Mouse (Mus musculus): ENCODE data around the gene Rassf5. TPM values are rescaled to one million over a fixed set of nuclear protein-coding genes. Genes with fewer than 3 reads are reported as not detected.
A peak's percentile ranks its signal among the peaks of the same experiment; 100 is the strongest.

Rassf5 gene
- total RNA-seq, 2 experiments from 2014 or later: 27.2 to 32.1 TPM

- Histone ChIP-seq H3K4me3 (no peak overlapping the region), H3K27ac (peak overlapping the region; percentile 44)
- no peak for DNase-seq (ENCODE audit: extremely low spot score in 1 of 2, low spot score in 2 of 2)
- no peak for TF ChIP-seq CTCF (IDR thresholded peaks at IDR 0.05)
- intact Hi-C loops (cut with DNase I): loop anchor here (5.0 kb wide), 1 partner anchor 78 kb away; no protein-coding TSS in a partner anchor
These were observed 60.7 kb downstream of the Rassf5 start for GRCm38 (mm10) chr1:131184253-131184955.

DNA sequence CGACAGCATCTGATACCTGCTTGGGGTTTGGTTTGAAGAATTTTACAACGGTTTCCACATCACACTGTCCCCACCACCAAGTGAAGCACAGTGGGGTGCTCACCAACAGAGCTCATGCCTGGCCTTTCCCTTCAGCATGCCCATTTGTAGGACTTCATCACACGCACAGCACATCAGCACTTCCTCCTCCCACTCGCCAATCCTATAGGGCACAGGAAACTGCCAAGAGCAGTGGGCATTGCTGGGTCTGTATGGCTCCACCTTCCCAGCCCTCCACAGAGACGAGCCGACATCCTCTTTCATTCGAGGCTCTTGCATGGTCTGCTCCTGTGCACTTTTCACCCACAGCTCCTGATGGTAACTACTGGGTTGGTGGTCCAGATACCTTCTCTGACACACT is 61.9 kb downstream of the Rassf5 start:
- intact Hi-C loops (cut with DNase I): loop anchor here (5.0 kb wide), 1 partner anchor 79 kb away; no protein-coding TSS in a partner anchor
- Histone ChIP-seq H3K27ac (no peak overlapping the region), H3K4me3 (no peak overlapping the region)
- DNase-seq (ENCODE audit: extremely low spot score in 1 of 2, low spot score in 2 of 2): no peak
- TF ChIP-seq CTCF (IDR thresholded peaks at IDR 0.05): no peak

GRCm38 (mm10) chr1:131181642-131182527 is 63.2 kb downstream of the Rassf5 start:
- peak; percentile 71 to 75 for DNase-seq (ENCODE audit: extremely low spot score in 1 of 2, low spot score in 2 of 2)

GRCm38 (mm10) chr1:131180386-131180785 is 64.7 kb downstream of the Rassf5 start:
- DNase-seq (ENCODE audit: extremely low spot score in 1 of 2, low spot score in 2 of 2): no peak
- intact Hi-C loops (cut with DNase I): loop anchor here (5.0 kb wide), 1 partner anchor 82 kb away; no protein-coding TSS in a partner anchor
- H3K4me3 ChIP-seq: no peak overlapping the region
- no peak for TF ChIP-seq CTCF (IDR thresholded peaks at IDR 0.05)
- no peak overlapping the region for H3K27ac ChIP-seq

More at GRCm38 (mm10) chr1:131181642-131182527, 63.2 kb downstream of the Rassf5 start:
- peak; percentile 92 for TF ChIP-seq CTCF (IDR thresholded peaks at IDR 0.05)
- Histone ChIP-seq H3K27ac (no peak overlapping the region), H3K4me3 (no peak overlapping the region)
- intact Hi-C loops (cut with DNase I): loop anchor here (1.0 to 5.0 kb wide), 2 partner anchors 64 to 80 kb away; no protein-coding TSS in a partner anchor

GRCm38 (mm10) chr1:131178083-131178482 is 67.0 kb downstream of the Rassf5 start:
- TF ChIP-seq CTCF (IDR thresholded peaks at IDR 0.05): no peak
- Histone ChIP-seq H3K27ac (no peak overlapping the region), H3K4me3 (no peak overlapping the region)
- intact Hi-C loops (cut with DNase I): no loop called here
- DNase-seq (ENCODE audit: extremely low spot score in 1 of 2, low spot score in 2 of 2): no peak

- no peak for TF ChIP-seq CTCF (IDR thresholded peaks at IDR 0.05)
- Histone ChIP-seq H3K27ac (no peak overlapping the region), H3K4me3 (no peak overlapping the region)
- intact Hi-C loops (cut with DNase I): no loop called here
- no peak for DNase-seq (ENCODE audit: extremely low spot score in 1 of 2, low spot score in 2 of 2)
These were observed 67.8 kb downstream of the Rassf5 start for GRCm38 (mm10) chr1:131177249-131177648.

- intact Hi-C loops (cut with DNase I): no loop called here
- no peak overlapping the region for H3K27ac ChIP-seq
- no peak for TF ChIP-seq CTCF (IDR thresholded peaks at IDR 0.05)
- no peak overlapping the region for H3K4me3 ChIP-seq
- no peak for DNase-seq (ENCODE audit: extremely low spot score in 1 of 2, low spot score in 2 of 2)
These were observed 69.2 kb downstream of the Rassf5 start for GRCm38 (mm10) chr1:131175819-131176218.

- no peak for TF ChIP-seq CTCF (IDR thresholded peaks at IDR 0.05)
- intact Hi-C loops (cut with DNase I): no loop called here
These were observed 69.9 kb downstream of the Rassf5 start for GRCm38 (mm10) chr1:131175189-131175588.

DNA sequence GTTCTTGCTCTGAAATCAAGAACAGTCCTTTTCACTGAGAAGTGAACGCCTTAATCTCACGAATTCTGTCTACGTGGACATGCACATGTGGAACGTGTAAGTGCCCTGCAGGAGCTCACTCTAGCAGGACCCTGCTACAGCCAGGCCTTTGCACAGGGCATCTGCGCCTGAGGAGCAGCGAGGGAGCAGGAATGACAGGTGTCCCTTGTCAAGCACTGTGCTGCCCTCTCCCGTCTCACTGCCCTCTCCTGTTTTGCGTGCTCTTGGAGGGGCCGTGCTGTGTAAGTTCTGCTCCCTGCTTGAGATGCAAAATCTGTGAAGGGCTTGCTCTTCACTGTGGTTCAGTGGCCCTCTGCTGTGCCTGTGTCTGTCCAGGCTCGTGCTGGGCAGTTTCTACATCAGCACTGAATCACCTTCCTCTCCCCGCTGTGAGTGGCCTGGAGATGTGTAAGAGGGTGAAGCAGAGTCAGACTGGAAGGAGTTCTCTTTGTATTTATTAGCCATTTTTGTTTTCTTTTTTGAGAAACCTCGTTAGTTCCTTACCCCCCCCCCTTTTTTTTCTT is 70.7 kb downstream of the Rassf5 start:
- TF ChIP-seq CTCF (IDR thresholded peaks at IDR 0.05): no peak
- H3K27ac ChIP-seq: 0 out of 2 replicates have a peak overlapping the region, but pooled peaks have one; percentile 16
- DNase-seq (ENCODE audit: extremely low spot score in 1 of 2, low spot score in 2 of 2): no peak
- no peak overlapping the region for H3K4me3 ChIP-seq
- intact Hi-C loops (cut with DNase I): no loop called here

More at GRCm38 (mm10) chr1:131175189-131175588, 69.9 kb downstream of the Rassf5 start:
- DNase-seq (ENCODE audit: extremely low spot score in 1 of 2, low spot score in 2 of 2): no peak
- H3K27ac ChIP-seq: no peak overlapping the region
- H3K4me3 ChIP-seq: no peak overlapping the region

DNA sequence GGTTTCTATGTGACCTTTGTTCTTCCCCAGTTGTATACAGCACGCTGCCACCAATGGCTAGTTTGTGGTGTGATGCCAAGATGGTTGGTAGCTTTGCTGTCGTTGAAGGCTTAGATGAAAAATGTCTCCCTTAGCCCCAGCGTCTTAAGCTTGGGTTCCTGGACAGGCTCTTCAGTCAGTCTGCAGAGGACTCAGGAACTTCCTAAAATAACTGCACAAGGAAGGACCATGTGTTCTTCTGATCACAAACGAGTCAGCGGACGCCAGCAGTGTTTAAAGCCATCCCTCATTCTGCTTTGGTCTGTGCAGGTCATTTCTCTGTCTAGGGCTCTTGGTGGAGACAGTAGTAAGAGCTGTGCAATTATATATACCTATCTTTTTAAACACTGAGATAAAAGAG is 71.2 kb downstream of the Rassf5 start:
- no peak for DNase-seq (ENCODE audit: extremely low spot score in 1 of 2, low spot score in 2 of 2)
- Histone ChIP-seq H3K27ac (0 out of 2 replicates have a peak overlapping the region, but pooled peaks have one; percentile 24), H3K4me3 (no peak overlapping the region)
- no peak for TF ChIP-seq CTCF (IDR thresholded peaks at IDR 0.05)
- intact Hi-C loops (cut with DNase I): no loop called here

DNA sequence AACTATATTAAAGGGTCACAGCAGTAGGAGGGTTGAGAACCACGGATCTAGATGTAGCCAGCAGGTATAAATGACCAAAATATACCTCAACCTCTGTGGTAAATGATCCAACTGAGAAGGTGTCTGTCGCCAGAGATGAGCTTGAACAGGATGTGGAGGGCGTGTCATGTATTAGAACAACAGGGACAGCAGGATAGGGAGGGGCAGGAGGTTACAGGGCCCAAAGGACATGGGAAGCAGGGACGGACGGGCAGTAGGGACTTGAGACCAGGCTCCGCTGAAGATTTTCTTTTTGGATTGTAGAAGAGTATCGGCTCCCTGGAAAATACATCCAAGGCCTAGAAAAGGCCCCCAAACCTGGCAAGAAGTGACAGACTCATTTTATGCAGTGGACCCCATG is 72.1 kb downstream of the Rassf5 start:
- intact Hi-C loops (cut with DNase I): no loop called here
- no peak overlapping the region for H3K4me3 ChIP-seq
- no peak for DNase-seq (ENCODE audit: extremely low spot score in 1 of 2, low spot score in 2 of 2)
- TF ChIP-seq CTCF (IDR thresholded peaks at IDR 0.05): no peak
- H3K27ac ChIP-seq: no peak overlapping the region

All from left cerebral cortex, adult 2 months (tissue).